Mouse (Mus musculus) layer of hippocampus, adult 8-10 months (tissue): Measurements from ENCODE around the gene Slc22a21. TPM values are rescaled to one million over a fixed set of nuclear protein-coding genes. Genes with fewer than 3 reads are reported as not detected.
"Not testable (repeated sequence)": the region's sequence is repeated elsewhere in the genome, so short reads cannot be mapped to it uniquely, and the experiment has no call there.

Experiments
- DNase-seq, 2 experiments: peaks; one replicate each; pipeline ENCODE4 v3.0.0; 2022; ENCODE audit warnings: low spot score in 2 of 2
- total RNA-seq, 4 experiments: library from RNA; stranded (reverse); gene quantifications; 2 replicates each; pipeline ENCODE4 v1.2.4; 2022

The Slc22a21 gene
- total RNA-seq, result 1 to 10 TPM; 1.1 to 2.4 (median 1.5) TPM

DNA sequence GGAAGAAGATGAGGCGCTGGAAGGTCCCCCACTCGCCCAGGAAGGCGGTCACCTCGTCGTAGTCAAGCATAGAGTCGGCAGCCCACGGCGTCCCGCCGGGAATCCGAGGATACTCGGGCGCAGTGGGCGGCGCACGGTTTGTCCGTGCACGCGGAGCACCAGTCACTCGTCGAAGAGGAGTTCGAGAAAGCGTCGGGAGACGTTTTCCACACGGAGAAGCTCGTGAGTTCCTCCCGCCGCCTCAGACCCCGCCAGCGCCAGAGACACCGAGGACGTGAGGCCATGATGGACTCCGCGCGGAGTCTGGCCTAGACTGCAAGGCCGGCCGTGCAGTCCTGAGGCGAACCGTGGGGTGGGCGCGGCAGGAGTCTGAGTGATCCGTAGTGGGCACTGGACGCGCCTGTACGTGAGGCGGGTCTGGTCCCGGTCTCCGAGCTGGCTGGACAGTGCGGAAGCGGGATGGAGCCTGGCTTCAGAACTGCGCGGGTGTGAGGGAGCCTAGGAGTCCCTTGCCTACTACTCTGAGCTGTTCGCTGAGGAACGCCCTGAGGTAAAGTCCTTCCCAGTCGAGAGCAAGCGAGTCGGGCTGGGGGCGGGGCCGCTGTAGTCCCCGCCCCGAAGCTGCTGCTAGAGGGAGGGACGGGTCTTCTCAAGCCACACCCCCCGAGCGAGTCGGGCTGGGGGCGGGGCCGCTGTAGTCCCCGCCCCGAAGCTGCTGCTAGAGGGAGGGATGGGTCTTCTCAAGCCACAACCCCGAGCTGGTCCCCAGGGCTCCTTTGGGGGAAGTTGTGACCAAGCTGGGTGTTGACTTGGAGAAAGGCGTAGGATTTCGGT is at the start of gene Slc22a21:
Gene Slc22a21, minus strand, starts transcription at position 545 of the 834 bp plus-strand sequence.
- peak; percentile 23 to 29 for DNase-seq

DNA sequence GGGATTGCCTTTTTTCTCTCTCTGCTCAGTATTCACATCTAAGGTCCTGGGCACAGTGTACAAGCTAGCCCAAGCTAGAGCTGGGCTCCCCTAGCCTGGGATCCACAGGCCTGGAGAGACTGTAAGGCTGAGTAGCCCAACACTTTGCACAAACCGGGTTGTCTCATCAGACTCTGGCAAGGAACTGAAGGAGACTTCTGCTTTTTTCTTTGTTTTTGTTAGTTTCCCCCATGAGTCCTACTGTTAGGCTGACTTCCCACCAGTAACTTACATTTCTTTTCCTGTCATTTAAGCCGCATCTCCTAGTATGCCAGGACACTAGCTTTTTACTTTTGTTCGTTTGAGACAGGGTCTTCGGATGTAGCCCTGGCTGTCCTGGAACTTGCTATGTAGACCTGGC is 48.9 kb upstream of the Slc22a21 start:
- DNase-seq, result no peak

DNA sequence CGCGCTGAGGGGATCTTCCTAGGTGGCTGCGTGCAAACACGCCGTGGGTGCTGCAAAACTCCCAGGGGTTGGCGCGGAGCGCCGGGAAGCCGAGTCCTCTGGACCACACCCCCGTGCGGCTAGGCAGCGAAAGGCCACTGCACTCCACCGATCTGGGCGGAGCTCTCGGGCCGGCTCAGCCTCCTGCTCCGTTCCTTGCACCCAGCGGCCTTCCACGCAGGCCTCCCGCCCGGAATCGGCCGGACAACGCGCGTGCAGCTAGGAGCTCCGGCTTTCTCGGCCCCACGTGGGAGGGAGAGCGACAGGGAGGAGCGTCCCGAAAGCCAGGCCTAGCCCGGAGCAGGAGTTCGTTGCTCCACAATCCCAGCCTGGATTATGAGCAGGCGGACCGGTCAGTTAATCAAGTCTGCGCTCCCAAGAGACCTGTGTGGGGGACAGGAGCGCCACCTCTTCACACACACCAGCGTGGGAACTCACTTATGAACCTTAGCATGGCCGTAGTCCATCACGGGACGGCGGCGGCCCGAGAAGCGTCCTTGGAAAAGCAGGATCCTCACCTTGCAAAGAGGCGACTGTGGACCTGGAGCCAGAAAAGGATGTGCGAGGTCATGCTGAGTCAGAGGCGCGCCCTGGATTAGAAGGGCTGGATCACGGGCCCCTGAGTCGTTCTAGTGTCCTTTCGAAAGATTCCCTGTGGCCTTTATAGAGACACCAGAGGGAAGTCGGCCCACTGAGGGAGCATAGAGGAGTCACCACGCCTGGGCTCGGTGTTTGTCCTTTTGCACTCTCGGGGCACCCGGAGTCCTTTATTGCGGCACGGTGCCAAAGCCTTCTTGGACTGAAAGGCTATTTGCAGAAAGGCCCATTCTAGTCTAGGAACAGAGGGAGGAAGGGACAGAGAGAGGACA is 48.2 kb upstream of the Slc22a21 start, which contains the start of gene Slc22a4:
Gene Slc22a4, minus strand, starts transcription at position 47 of the 908 bp plus-strand sequence.
- peak; percentile 48 to 63 for DNase-seq

DNA sequence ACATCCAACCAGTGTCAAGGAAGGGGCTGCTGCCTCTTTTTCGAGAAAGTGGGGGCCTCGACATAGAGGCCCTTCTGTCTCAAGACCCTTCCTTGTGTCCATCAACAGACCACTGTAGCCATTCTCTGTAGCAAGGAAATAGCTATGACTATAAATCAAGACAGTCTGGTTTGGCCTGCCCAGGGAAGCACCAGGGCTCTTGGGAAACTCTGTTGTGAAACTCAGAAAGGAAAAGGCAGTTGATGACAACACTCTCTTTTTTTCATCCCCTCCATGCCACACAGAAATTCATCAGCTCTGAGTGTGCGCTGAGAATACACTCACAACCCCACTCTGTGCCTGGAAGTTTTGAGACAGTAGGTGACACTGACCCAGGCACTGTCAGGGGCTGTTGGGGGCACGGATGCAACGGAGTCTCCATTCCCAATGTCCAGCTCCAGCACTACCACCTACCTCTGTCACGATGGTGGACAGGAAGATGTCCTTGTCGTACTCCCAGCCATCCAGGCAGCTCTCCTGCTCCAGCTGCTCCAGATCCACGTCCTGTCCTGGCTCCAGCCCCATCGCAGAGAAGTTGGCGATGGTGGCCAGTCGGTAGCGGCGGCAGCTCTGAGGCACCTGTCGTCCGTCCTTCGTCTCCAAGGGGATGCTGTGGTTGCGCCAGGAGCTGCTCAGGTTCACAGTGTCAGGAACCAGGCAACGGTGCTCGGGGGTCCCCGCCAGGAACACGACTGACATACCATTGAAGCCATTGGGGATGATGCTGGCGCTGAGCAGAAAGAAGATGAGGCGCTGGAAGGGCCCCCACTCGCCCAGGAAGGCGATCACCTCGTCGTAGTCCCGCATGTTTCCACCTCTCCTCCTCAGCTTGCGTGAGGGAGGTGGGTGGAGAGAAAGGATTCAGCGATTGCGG is 47.3 kb upstream of the Slc22a21 start:
- DNase-seq, result no peak

DNA sequence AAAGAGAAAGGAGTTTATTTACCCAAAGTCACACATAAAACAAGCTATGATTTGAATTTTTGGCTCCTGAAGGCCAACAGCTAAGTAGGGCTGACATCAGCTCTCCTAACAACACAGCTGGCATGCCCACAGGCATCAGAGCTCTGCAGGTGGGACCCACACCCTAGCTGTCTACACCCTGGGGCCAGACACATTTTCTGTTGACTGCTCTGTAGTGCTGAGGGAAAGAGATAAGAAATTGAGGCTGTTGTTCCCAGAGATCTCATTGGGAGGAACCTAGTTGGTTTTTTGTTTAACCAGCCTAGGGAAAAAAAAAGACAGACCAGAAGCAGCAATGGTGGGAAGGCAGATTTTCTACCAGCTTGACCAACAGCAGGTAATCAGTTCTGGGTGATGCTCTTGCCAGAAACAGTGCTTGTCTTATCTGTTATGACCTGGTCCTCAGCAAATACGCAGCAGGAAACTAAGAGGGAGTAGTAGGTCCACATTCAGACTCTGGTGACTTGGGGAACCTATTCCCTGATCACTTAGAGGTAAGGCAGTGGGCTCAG is 46.4 kb upstream of the Slc22a21 start:
- DNase-seq, result no peak

DNA sequence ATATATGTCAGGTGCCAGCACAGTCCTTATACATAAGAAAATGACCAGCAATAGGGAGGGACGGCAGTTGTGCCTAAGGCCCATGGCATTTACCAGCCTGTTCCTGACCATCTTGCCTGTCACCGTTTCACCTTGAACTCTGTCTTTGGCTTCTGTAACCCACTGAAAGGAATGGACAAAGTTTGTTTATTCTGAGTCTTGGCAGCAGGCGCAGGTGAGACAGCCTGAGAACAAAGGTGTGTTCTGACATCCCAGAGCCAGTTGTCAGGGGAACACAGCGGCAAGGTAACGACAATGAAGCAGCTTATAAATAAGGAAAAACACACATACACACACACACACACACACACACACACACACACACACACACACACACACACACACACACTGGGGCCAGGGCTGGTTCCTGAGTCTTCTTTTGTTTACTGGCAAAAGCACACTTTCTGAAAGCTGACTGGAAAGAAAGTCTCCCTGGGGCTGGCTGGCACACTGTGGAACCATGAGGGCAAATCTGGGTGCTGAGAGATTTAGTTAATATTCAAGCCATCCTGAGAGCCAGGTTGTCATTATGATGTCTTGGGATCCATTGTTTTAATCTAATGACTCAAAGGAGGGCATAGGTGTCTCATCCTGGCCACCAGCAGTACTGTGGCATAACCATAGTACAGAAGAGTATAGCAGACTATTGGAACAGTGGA is 41.4 kb upstream of the Slc22a21 start:
- DNase-seq, result no peak

DNA sequence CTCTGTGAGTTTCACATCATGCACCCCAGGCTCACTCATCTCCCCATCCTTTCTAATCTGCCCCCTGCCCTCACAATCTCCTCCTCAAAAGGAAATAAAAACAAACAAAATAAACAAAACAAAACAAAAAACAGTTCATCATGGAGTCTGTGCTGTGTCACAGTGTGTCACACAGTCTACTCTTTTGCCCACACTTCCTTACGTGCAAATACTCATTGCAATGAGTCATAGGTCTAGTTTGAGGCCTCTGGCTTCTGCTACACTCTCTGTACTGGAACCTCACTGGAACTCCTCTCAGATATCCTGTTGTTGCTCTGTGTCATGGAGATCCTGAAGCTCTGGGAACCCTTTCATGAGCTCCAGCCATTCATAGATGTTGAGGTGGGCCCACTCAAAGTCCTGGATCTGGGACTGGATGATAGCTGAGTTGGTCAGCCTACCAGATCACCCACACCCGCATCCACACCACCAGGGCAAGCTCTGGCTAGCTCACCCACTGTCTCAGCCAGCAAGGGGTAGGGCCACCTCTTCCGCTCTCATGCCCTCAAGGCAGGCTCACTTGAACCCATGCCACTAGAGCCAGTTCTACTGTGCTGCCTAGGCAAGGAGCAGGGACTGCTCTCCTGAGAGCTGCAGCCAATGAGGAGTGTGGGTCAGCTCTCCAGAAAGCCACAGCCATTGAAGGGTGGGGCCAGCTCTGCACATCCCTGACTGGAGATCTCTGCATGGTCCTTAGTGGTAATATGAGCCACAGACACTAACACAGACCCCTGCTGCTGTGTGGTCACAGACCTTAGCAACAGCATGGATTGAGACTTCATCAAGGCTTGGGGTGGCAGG is 39.0 kb upstream of the Slc22a21 start:
- DNase-seq, result no peak

DNA sequence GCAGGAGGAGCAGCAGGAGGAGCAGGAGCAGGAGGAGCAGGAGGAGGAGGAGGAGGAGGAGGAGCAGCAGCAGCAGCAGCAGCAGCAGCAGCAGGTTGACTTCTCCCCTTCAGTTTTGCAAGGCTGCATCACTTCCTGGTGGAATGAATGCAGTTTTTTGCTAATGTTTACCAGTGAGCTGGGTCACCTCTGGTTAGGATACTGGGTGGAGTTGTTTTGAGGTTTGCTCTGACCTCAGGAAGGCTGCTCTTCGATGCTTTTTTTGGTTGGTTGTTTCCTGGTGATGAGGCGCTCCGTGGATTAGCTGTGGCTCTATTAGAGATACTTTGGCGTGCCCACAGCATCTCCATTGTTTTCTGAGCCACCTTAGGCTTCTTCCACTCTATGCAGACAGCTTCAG is 37.5 kb upstream of the Slc22a21 start:
- no peak for DNase-seq

DNA sequence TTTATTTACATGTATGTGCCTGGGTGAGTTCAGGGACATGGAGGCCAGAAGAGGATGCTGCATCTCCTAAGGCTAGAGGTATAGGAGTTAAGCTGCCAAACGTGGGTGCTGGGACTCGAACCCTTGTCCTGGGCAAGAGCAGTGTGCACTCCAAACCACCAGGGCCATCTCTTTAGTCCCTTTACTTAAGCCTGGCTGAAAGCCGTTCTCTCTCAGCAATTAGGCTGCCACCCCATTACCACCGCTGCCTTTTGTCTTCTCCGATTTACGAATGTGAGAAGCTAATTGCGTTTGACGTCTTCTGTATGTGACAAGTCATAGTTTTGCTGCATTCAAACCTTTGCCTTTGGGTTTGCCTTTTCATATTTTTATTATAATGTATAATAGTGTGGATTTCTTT is 35.9 kb upstream of the Slc22a21 start:
- no peak for DNase-seq

DNA sequence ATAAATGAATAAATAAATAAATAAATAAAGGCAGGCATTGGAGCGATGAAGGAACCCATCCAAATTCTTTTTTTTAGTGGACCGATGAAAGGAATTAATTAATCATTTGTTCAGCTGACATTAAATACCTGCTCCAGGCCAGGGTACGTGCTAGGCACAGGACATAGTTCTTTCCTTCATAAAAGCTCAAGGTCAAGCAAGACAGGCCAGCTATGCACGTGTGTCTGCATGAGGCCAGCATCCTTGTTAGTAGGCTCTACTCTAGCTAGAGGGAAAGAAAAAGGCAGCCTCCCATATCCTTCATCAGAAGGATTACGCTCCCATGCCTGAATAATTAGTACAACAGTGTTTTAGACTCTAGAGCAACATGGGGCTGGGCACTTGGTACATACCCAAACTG is 32.8 kb upstream of the Slc22a21 start:
- DNase-seq, result no peak

DNA sequence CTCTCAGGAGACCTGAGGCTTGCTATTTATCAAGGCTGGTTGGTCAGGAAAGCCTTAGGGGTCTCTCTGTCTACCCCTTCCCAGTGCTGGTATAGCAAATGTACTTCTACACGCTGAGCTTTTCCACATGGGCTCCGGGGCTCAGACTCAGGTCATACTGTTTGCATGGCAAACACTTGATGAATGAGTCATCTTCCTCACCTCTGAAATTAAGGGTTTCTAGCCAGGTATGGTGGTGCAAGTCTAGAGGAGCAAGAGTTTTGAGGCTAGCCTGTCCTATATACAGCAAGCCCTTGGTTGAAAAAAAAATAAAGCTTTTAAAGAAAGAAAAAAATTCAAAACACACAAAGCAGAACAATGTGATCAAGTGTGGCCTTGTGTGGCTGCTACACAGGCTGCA is 31.1 kb upstream of the Slc22a21 start:
- DNase-seq, result no peak

DNA sequence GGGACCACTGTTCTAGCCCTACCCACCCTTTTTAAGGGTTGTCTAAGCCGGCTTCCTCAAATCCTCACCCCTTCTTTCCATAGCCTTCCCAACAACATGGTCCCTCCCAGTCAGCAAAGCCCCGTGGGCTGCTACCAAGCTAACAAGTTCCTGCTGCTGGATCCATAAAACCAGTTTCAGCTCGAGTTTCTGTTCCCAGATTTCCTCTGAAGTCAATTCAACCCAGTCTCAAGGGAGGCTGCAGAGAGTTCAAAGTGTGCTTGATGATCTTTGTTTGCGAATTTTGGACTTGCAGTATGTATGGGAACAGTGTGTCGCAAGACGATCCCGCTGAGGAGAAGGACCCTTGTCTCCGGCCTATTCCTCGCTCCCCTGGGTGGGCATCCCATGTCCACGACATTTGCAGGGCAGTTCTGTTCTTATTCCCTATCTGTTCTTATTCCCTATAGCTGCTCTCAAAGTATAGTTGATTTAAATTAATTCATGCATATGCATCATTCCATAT is 28.3 kb upstream of the Slc22a21 start:
- DNase-seq, result no peak

DNA sequence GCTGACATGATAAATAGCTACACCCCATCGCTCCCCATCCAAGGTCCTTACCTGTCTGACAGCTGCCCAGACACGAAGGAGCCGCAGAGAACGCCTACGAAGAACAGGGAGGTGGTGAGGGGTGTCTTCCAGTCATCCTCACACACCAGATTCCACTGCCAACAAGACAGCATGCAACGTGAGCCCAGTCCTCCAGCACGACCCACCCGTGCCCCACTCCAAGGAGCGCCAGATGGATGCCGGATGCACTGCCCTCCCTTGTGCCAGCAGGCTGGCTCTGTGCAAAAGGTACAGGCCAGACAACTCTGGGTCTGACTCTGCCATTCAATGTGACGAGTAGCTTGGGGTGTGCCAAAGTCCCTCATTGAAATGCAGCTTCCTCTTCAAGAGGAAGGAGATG is 27.6 kb upstream of the Slc22a21 start:
- DNase-seq, result no peak

DNA sequence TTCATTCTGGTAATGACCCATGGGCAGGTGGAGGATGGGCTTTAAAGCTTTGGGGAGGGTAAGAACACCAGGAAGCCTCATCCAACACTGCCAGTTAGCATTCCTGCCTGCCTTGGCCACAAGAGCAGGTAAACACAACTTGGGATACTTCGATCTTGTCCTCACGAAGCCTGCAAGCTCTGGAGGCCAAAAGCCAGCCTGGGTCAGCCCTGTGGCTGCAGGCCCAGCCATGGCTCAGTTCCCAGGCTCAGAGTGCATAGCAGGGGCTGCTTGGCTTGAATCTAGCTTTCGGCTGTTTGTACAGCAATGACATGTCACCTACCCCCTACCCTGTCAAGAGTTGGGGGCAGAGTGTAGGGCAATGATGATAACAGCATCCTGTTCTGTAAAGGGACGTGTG is 26.8 kb upstream of the Slc22a21 start:
- no peak for DNase-seq

DNA sequence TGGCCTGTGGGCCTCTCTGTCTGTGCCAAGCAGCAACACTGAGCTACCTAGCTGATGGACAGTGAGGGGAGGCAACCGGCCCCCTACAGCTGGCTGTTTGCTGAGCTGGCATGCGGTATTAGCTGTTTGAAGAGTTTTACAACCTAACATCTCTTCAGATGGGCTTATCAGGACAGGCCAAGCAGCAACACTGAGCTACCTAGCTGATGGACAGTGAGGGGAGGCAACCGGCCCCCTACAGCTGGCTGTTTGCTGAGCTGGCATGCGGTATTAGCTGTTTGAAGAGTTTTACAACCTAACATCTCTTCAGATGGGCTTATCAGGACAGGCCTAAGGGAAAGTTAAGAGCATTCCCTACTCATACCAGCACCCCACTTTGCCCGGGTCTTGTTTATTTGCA is 26.2 kb upstream of the Slc22a21 start:
- not testable (repeated sequence) for DNase-seq

DNA sequence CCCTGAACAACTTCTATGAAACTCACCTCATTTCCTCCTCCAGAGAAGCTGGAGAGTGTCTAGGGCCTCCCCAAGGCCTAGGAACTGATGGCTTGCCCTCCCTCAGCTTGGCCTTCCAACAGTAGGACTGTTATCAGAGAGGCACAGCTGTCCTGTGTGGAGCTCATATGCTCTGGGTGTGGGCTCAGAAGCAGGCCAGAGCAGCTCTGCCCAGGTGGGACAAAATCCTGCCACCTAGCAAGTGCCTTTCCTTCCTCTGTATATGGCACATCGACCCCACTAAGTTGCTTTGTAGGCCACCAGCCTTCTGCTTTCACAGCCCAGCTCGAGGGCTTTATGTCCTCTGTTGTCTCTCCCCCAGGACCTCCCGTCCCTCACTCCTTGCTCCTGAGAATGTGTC is 24.6 kb upstream of the Slc22a21 start:
- no peak for DNase-seq

DNA sequence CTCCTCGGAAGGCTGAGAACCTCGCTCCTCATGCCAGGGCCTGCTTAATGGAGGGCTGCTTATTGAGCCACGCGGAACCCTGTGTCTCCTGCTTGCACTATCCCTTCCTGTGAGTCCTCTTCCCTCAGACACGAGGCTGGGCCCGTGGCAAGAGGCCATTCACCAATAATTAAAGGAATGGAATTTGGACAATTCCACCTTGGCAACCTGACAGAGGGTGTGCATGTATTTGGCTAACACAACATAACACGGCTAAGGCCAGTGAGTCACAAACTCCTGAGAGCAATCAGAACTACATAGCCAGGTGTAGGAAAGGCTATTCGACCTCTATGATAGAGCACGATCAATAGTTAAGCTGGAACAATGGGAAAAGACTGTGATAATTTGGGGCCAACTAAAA is 24.1 kb upstream of the Slc22a21 start:
- no peak for DNase-seq

DNA sequence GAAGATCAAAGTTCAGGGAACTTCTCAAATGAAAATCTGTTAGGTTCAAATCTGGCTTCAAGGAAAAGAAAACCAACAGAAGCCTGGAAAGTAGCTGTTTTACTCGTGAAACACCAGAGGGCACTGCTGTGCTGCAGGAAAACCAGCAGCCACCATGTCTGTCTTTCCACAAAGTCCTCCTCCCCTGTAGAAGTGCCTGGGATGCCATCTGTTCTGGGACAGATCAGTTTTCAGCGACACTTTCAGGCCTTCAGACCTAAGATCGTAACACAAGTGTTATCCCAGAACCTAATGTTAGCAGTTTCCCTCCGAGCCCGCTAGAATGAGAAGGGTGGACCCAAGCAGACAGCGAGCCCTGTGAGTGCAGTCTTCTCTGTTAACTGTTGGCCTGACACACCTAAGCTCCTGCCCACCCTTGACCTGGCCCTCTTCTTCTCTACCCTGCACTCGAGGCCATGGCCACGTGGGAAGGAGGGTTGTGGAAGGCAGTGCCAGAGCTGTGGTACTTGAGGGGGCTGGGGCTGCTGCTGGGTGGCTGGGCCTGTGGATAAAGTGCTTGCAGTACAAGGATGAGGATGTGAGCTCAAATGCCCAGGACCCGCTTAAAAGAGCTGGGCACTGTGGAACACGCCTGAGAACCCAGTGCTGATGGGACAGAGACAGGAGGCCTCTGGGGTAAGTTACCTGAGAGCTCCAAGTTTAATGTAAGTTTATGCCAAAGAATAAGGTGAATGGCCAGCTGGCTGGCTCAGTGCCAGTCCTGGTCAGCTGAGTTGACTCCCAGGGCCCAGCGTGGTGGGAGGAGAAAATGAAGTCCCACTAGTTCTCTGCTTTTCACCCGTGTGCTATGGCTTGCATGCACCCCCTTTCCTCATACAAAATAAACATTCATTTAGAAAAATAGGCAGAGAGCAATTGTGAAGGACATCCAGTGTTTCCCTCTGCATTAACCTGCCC is 22.9 kb upstream of the Slc22a21 start:
- peak; percentile 38 to 46 for DNase-seq
